8 mouse cellular contexts compared by ENCODE assay signal in the genomic region with DNA sequence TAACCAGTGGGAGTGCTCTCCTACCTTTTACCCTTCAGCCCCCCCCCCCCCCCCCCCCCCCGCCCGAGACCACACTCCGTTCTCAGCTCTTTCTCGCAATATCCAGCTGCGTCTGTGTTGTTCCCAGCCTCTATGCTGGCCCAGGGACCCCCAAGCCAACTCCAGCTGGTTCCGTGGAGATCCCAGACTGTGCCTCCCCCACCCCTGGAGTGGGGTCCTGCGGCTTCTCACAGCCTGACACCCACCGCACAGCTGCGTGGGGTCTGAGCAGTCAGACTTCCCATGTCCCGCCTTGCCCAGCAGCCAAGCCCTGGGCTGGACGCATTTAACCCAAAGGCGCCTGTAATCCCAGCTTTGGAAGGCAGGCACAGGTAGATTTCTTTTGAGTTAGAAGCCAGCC. TPM values are rescaled to one million over a fixed set of nuclear protein-coding genes. Genes with fewer than 3 reads are reported as not detected.
DNase-seq lines count a peak whose midpoint lies in the region; ATAC-seq lines count a peak whose summit lies in the region.

No protein-coding gene starts in this region.

- H3K4me2 ChIP-seq in forebrain, embryonic 12.5 days, result peak overlapping the region; percentile 59
- H3K4me2 ChIP-seq in liver, embryonic 12.5 days, result peak overlapping the region; percentile 66

- no peaks in the 10 kb centered on the region for H3K36me3 ChIP-seq in heart, embryonic 10.5 days
- H3K36me3 ChIP-seq in forebrain, embryonic 12.5 days (replicated peaks), result no peaks in the 10 kb centered on the region
- H3K36me3 ChIP-seq in liver, embryonic 12.5 days, result no peaks in the 10 kb centered on the region

- peaks cover 13% of the 10 kb centered on the region for H3K4me1 ChIP-seq in heart, embryonic 10.5 days
- H3K4me1 ChIP-seq in forebrain, embryonic 12.5 days, result peaks cover 13% of the 10 kb centered on the region
- H3K4me1 ChIP-seq in liver, embryonic 12.5 days, result peaks cover 15% of the 10 kb centered on the region

- H3K27ac ChIP-seq in heart, embryonic 10.5 days, result peak overlapping the region; percentile 79
- no peak overlapping the region for H3K27ac ChIP-seq in forebrain, embryonic 12.5 days
- H3K27ac ChIP-seq in liver, embryonic 12.5 days, result no peak overlapping the region

- ATAC-seq in forebrain, embryonic 12.5 days (ENCODE audit: low FRiP score), result peak; percentile 51
- ATAC-seq in liver, embryonic 12.5 days, result peak; percentile 37
- no peak for ATAC-seq in megakaryocyte-erythroid progenitor cell, adult 5-6 weeks (replicated peaks; ENCODE audit: low FRiP score, low TSS enrichment, poor library complexity, severe bottlenecking)

- intact Hi-C loops in heart, postnatal 14 days (cut with DNase I), result no loop called here

- no peaks in the 10 kb centered on the region for H3K9me3 ChIP-seq in heart, embryonic 10.5 days
- H3K9me3 ChIP-seq in forebrain, embryonic 12.5 days, result no peaks in the 10 kb centered on the region
- H3K9me3 ChIP-seq in liver, embryonic 12.5 days (replicated peaks), result no peaks in the 10 kb centered on the region

- WGBS in heart, embryonic 10.5 days, result 12% methylated on average over 8 of the region's 12 CpGs
- 22% methylated on average over 7 of the region's 12 CpGs for WGBS in forebrain, embryonic 12.5 days
- 46% methylated on average over 7 of the region's 12 CpGs for WGBS in liver, embryonic 12.5 days (ENCODE audit: insufficient replicate concordance)

- H3K27me3 ChIP-seq in heart, embryonic 10.5 days (ENCODE audit: insufficient read depth, poor library complexity, severe bottlenecking), result no peaks in the 10 kb centered on the region
- no peaks in the 10 kb centered on the region for H3K27me3 ChIP-seq in forebrain, embryonic 12.5 days
- no peaks in the 10 kb centered on the region for H3K27me3 ChIP-seq in liver, embryonic 12.5 days (replicated peaks)

- H3K9ac ChIP-seq in forebrain, embryonic 12.5 days, result no peak overlapping the region
- no peak overlapping the region; the same call in 1 of the 2 replicates for H3K9ac ChIP-seq in liver, embryonic 12.5 days

- peak overlapping the region; percentile 66 for H3K4me3 ChIP-seq in heart, embryonic 10.5 days
- peak overlapping the region; percentile 31 for H3K4me3 ChIP-seq in forebrain, embryonic 12.5 days (replicated peaks)
- H3K4me3 ChIP-seq in liver, embryonic 12.5 days, result peak overlapping the region; percentile 41

- no peak for DNase-seq in heart, embryonic 10.5 days (ENCODE audit: low spot score)
- DNase-seq in heart, postnatal 14 days, result no peak
- peak; percentile 8 for DNase-seq in ES-CJ7 (ENCODE audit: low read depth, low spot score)
- DNase-seq in thymus, postnatal 25 days, result no peak
- DNase-seq in layer of hippocampus, postnatal 36 days, result no peak

RNA-seq across cellular contexts. Expression of gene Asf1a, which starts 15.5 kb away (rescaled TPM):
- polyA plus RNA-seq in heart, embryonic 10.5 days (2016; fragmentation: Nextera tagmentation; extraction: Ambion mirVana), result 89.9 and 110 TPM in 2 replicates
- total RNA-seq in heart, postnatal 14 days (2021), result 10 to 100 TPM; 27.9 to 30.9 TPM
- polyA plus RNA-seq in forebrain, embryonic 12.5 days (2016; fragmentation: Nextera tagmentation; extraction: Ambion mirVana), result 158 and 160 TPM in 2 replicates
- 135 and 137 TPM in 2 replicates for polyA plus RNA-seq in liver, embryonic 12.5 days (2016; fragmentation: Nextera tagmentation; extraction: Ambion mirVana)
- 10 to 100 TPM; 22.9 to 30.4 TPM for total RNA-seq in layer of hippocampus, postnatal 36 days (2021)
- 118 and 119 TPM in 2 replicates for total RNA-seq in megakaryocyte-erythroid progenitor cell, adult 5-6 weeks (2014; fragmentation: Nextera tagmentation)
- total RNA-seq in megakaryocyte-erythroid progenitor cell, adult 5-6 weeks (2017), result 67.6 and 127 TPM in 2 replicates

RNA-seq across cellular contexts. Expression of gene Mcm9, which starts 49.2 kb away (rescaled TPM):
- polyA plus RNA-seq in heart, embryonic 10.5 days (2016; fragmentation: Nextera tagmentation; extraction: Ambion mirVana), result 7.9 and 10.1 TPM in 2 replicates
- total RNA-seq in heart, postnatal 14 days (2021), result 1 to 10 TPM; 4.2 to 4.7 TPM
- 15.7 and 18.9 TPM in 2 replicates for polyA plus RNA-seq in forebrain, embryonic 12.5 days (2016; fragmentation: Nextera tagmentation; extraction: Ambion mirVana)
- 7.8 and 7.9 TPM in 2 replicates for polyA plus RNA-seq in liver, embryonic 12.5 days (2016; fragmentation: Nextera tagmentation; extraction: Ambion mirVana)
- total RNA-seq in layer of hippocampus, postnatal 36 days (2021), result 1 to 10 TPM; 4.7 to 6.2 TPM
- 17.9 and 47.4 TPM in 2 replicates for total RNA-seq in megakaryocyte-erythroid progenitor cell, adult 5-6 weeks (2014; fragmentation: Nextera tagmentation)
- total RNA-seq in megakaryocyte-erythroid progenitor cell, adult 5-6 weeks (2017), result 9.3 and 16.5 TPM in 2 replicates
